Mouse (Mus musculus): ENCODE results near the gene Olfr791.

DNA sequence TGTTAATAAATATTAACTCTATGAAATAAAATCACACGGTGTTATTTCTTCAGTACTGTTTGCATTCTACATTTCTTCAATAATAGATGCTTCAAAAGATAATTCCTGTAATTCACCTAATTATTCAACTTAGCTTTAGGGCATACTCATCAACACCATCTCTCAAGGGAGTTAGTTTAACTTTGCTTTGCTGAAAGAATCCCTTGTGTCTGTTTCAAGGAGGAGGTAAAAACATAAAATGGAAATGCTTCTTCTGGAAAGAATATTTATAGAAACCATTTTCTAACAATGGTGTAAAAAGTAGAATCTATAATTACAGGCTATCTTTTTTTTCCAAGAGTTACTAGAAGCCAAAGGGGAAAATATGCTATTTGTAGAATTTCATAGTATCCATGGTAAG is 17.3 kb downstream of the Olfr791 start, which contains the start of gene Olfr792:
- no peak for TF ChIP-seq EP300 (IDR thresholded peaks at IDR 0.05; ENCODE audit: low read length)
- TF ChIP-seq CTCF (conservative IDR thresholded peaks at IDR 0.05 in 1 of 2, IDR thresholded peaks at IDR 0.05 in 1 of 2; ENCODE audit: low read depth in 2 of 2, low read length in 2 of 2), result no peak
- TF ChIP-seq ZKSCAN1 (IDR thresholded peaks at IDR 0.05; ENCODE audit: borderline replicate concordance, low read depth, low read length), result no peak
- no peak for TF ChIP-seq MEF2A (IDR thresholded peaks at IDR 0.05; ENCODE audit: borderline replicate concordance, low read depth, low read length)
- no peak for TF ChIP-seq POLR2A (IDR thresholded peaks at IDR 0.05; ENCODE audit: low read depth, low read length)
- TF ChIP-seq CHD2 (IDR thresholded peaks at IDR 0.05; ENCODE audit: low read length), result no peak
- TF ChIP-seq NELFE (IDR thresholded peaks at IDR 0.05; ENCODE audit: low read depth, low read length), result no peak
- no peak for TF ChIP-seq MAX (IDR thresholded peaks at IDR 0.05; ENCODE audit: low read length)
- no peak for TF ChIP-seq UBTF (IDR thresholded peaks at IDR 0.05; ENCODE audit: low read depth, low read length)
- TF ChIP-seq HCFC1 (IDR thresholded peaks at IDR 0.05; ENCODE audit: low read depth, low read length), result no peak
- TF ChIP-seq ZNF384 (IDR thresholded peaks at IDR 0.05; ENCODE audit: low read depth, low read length), result no peak
- no peak for TF ChIP-seq BHLHE40 (IDR thresholded peaks at IDR 0.05; ENCODE audit: low read depth, low read length)
- no peak for TF ChIP-seq TCF12 (IDR thresholded peaks at IDR 0.05; ENCODE audit: low read depth, low read length)
- TF ChIP-seq SIN3A (IDR thresholded peaks at IDR 0.05; ENCODE audit: low read length), result no peak

Data from CH12.LX (cell line).